Mouse (Mus musculus) CD4-positive, CD25-positive, alpha-beta regulatory T cell, adult 9 weeks (primary cell): ENCODE data around the gene Sdc4. TPM values are rescaled to one million over a fixed set of nuclear protein-coding genes. Genes with fewer than 3 reads are reported as not detected.

Source experiments
- polyA plus RNA-seq: library from polyadenylated mRNA; unstranded; fragments of 100-300 nt; shearing (Covaris generic); gene quantifications from one replicate; pipeline ENCODE4 v1.2.1, GENCODE M21; 2017

Gene Sdc4
- 25.2 TPM for polyA plus RNA-seq

DNA sequence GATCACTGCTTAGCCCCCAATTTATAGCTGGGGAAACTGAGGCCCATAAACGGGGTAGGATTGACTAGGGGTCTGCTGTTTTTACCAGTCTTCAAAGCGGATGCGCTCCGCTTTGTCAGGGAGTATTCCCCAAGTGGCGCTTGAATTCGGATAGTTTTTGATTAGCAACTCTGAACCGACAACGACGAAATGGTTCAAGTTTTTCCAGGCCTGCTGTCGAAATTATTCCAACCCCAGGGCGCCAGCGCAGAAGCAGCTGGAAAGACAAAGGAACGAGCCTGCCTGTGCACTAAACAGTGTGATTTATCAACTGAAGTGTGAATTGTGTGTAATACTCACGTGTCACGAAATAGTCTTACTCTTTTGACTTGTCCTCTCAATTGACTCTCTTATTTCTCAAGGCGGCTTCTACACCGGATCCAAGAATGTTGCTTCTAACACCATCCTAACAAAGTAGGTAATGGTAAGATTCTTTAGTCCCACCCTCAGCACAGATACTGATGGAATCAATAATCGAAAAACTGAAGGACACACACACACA, at the start of gene Sdc4:
Gene Sdc4 (minus strand): TSS at position 428 of the 541 bp plus-strand sequence.

DNA sequence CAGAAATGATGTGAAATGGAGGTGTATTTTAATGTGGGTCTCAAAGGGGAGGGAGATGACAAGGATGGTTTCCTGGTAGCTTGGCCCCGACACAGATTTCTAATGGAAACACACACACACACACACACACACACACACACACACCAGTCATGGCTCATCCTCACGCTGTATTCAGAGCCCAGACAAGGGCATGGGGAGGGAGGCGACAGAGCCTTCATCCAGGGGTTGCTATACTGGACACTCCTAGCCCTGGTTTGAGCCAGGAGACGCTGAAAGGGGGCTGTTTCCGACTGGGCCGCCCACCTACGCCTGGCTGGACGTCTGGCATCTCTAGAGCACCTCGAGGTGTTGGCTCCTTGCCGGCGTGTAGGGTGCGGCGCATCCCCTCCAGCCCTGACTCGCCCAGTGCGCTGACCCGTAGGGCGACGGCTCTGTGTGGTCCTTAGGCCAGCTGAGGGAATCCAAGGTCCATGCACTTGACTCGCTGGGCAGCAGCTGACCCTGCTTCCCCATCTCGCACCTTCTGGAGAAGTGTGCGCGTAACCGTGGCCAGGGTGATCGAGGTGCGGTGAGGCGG, 42.1 kb upstream of the Sdc4 start, which contains the start of gene Dbndd2:
Gene Dbndd2 (plus strand): TSS at position 426 of the 577 bp plus-strand sequence.

DNA sequence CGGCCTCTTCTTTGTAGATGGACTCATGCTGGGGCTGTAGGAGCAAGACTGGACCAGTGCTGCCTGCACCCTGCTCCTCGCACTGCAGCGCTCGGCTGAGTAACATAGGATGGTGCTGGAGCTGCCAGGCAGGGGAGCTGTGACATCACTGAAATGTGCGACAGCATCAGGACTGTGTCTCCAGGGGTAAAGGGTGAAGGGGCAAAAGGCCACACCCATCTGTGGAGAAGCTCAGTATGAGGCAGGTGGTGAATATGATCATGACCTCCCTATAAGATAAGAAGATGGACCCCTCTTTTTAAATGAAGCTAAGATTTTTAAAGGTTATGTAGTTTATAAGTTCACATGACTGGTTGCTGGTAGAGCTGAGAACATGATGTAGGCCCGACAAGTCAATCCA, 29.9 kb upstream of the Sdc4 start, which contains the start of gene Trp53tg5:
Gene Trp53tg5 (minus strand): TSS at position 101 of the 400 bp plus-strand sequence.

DNA sequence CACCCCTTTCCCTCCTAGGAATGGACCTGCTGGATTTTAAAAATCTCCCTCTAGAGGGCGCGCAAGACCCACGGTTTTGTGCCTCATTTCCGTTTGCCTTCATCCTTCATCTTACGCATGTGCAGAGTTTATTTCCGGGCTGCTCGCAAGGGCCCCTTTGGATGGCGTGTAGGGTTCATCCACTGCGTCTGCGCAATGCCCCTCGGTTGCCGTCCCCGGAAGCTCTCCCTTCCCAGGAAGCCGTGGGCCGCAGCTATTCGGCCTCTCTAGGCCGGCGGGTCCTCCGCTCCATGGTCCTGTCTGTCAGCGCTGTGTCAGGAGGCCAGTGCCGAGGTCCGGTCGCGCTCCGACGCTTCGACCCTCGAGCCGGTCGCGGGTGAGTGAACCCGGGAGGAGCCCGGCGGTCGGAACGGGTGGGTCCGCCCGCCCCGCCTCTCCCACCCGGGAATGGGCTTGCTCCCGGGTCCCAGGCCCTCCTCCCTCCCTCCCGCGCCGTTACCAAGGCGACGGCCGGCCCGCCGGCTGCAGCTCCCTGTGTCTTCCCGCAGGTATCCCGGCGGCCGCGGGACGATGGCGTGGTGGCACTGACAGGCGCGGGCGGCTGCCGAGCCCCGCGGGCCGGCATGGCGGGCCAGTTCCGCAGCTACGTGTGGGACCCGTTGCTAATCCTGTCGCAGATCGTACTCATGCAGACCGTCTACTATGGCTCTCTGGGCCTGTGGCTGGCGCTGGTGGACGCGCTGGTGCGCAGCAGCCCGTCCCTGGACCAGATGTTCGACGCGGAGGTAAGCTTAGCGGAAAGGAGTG, 17.3 kb upstream of the Sdc4 start, which contains the start of gene Gm20458:
Gene Gm20458 (plus strand): TSS at position 223 of the 807 bp plus-strand sequence.

DNA sequence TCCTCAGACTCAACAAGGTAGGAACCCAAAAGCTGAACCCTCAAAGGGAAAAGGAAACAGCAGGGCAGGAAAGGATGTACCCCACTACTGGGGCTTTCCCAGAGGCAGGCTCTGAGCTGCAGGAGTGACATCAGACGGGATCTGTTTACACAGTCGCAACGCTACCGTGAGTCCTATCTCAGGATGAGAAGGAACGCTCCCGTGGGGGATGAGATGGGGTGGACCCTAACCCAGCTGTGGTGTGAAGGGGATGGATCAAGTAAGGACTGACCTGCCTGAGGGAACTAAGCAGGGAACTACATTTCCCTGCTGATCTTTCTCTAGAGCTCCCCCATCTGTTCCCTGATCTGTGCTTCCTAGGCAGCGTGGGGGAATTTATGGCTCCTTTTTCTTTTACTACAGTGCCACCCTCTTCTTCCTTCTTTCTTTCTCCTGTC, 13.2 kb upstream of the Sdc4 start, which contains the start of gene Sys1:
Gene Sys1 (plus strand): TSS at position 101 of the 437 bp plus-strand sequence.

DNA sequence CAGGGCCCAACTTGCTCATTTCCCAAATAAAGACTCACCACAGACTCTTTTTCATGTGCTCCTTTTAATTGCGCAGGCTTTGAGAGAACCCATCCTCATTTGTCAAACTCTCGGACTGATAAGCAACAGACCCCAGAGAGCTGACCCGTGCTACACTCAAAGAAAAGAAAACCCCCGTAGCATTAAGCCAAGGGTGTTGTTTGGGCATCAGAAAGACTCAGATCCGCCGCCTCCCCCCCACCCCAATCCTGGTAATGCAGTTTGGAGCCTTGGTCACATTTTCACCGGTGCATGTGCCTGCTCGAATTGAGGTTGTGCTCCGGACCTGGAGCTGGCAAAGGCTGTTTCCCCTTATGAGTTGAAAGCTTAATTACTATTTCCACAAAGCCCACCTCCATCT, 38.6 kb downstream of the Sdc4 start, which contains the start of gene Matn4:
Gene Matn4 (minus strand): TSS at position 101 of the 400 bp plus-strand sequence.

DNA sequence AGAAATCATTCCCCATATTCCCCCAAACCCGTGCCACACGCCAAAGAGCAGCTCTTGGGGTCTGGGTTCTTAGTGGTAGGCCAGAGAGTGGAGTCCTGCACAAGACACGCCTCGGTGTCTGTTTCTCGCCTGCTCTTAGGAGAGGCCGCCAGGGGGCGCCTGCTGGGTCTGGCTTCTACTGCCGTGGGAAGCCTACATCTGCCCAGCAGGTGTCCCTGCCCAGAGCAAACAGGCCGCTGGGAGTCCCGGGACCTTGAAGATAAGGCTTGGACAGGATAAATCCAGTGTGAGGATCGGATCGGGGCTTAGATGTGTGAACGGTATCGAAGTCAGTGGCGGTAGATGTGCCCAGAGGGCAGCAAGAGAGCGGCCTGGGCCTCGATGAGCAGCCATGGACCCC, 40.8 kb downstream of the Sdc4 start, which contains the start of gene Rbpjl:
Gene Rbpjl (plus strand): TSS at position 236 of the 400 bp plus-strand sequence.

DNA sequence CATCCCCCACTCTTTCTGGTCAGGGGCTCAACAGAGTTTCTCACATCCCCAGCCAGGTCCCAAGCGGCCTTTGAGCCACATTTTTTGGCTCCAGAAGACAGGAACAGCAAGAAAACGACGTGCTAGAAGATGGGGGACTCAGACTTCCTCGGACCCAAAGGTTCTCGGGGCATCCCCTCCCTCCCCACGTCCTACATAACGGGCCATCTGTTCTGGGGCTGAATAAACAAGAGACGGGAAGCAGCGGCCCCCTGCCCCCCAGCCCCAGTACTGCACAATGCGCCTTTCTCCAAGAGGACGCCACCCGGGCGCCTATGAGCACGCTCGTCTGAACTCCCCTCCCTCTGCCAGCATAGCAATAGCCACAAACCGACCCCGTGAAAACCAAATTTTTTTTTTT, 54.7 kb downstream of the Sdc4 start, which contains the start of gene Slpi:
Gene Slpi (minus strand): TSS at position 76 of the 400 bp plus-strand sequence.

Other genes with a start within 250 kb of the Sdc4 start
- not detected for gene Wfdc15a, start 243.8 kb downstream of the Sdc4 start, polyA plus RNA-seq
- not detected for gene Wfdc15b, start 222.2 kb downstream of the Sdc4 start, polyA plus RNA-seq
- gene Svs2, start 205.4 kb downstream of the Sdc4 start, polyA plus RNA-seq: not detected
- gene Svs3b, start 187.2 kb downstream of the Sdc4 start, polyA plus RNA-seq: not detected
- gene Svs4, start 165.4 kb downstream of the Sdc4 start, polyA plus RNA-seq: not detected
- not detected for gene Svs3a, start 154.6 kb downstream of the Sdc4 start, polyA plus RNA-seq
- gene Svs6, start 127.1 kb downstream of the Sdc4 start, polyA plus RNA-seq: not detected
- not detected for gene Svs5, start 111.1 kb downstream of the Sdc4 start, polyA plus RNA-seq
- gene Slpi, start 54.8 kb downstream of the Sdc4 start, polyA plus RNA-seq: 5.8 TPM
- gene Rbpjl, start 40.7 kb downstream of the Sdc4 start, polyA plus RNA-seq: not detected
- gene Matn4, start 38.7 kb downstream of the Sdc4 start, polyA plus RNA-seq: not detected
- gene Sys1, start 13.1 kb upstream of the Sdc4 start, polyA plus RNA-seq: 18.6 TPM
- gene Gm20458, start 17.1 kb upstream of the Sdc4 start, polyA plus RNA-seq: not detected
- gene Trp53tg5, start 29.8 kb upstream of the Sdc4 start, polyA plus RNA-seq: not detected
- gene Dbndd2, start 42.2 kb upstream of the Sdc4 start, polyA plus RNA-seq: 4.5 TPM
- 38.2 TPM for gene Pigt, start 53.6 kb upstream of the Sdc4 start, polyA plus RNA-seq
- 2.6 TPM for gene Wfdc2, start 118.5 kb upstream of the Sdc4 start, polyA plus RNA-seq
- not detected for gene Spint3, start 129.6 kb upstream of the Sdc4 start, polyA plus RNA-seq
- gene Wfdc6a, start 141.6 kb upstream of the Sdc4 start, polyA plus RNA-seq: not detected
- gene Eppin, start 149.7 kb upstream of the Sdc4 start, polyA plus RNA-seq: not detected
- gene Wfdc6b, start 169.6 kb upstream of the Sdc4 start, polyA plus RNA-seq: not detected
- gene Wfdc8, start 169.7 kb upstream of the Sdc4 start, polyA plus RNA-seq: not detected
- gene Wfdc16, start 194.9 kb upstream of the Sdc4 start, polyA plus RNA-seq: not detected
- not detected for gene Wfdc10, start 212.2 kb upstream of the Sdc4 start, polyA plus RNA-seq
- gene Wfdc9, start 212.7 kb upstream of the Sdc4 start, polyA plus RNA-seq: not detected
- gene Wfdc11, start 230.2 kb upstream of the Sdc4 start, polyA plus RNA-seq: not detected
- gene Wfdc13, start 241.2 kb upstream of the Sdc4 start, polyA plus RNA-seq: not detected